Mouse (Mus musculus) 3134 (cell line): ENCODE measurements at regions not wholly inside any gene's neighbourhood (a gene's known extent, or its start where the extent isn't known, plus 50 kb on each side); places are given as distances from the start of the nearest gene placed in this dataset.

ENCODE experiments used
- DNase-seq: peaks from one replicate; pipeline ENCODE4 v3.0.0-alpha.2; 2011; ENCODE audit warnings: low spot score; ENCODE audit not compliant: insufficient read length; ENCODE audit errors: extremely low read depth

GRCm38 (mm10) chr2:166250571-166250970 lies 95.1 kb upstream of the Sulf2 start:
- no peak for DNase-seq

- no peak for DNase-seq
Measured at GRCm38 (mm10) chr2:166249338-166249950, 94.0 kb upstream of the Sulf2 start.

- DNase-seq: no peak
Measured at GRCm38 (mm10) chr2:166246401-166247189, 91.1 kb upstream of the Sulf2 start.

GRCm38 (mm10) chr2:166245219-166245618 lies 89.8 kb upstream of the Sulf2 start:
- DNase-seq: no peak

DNA sequence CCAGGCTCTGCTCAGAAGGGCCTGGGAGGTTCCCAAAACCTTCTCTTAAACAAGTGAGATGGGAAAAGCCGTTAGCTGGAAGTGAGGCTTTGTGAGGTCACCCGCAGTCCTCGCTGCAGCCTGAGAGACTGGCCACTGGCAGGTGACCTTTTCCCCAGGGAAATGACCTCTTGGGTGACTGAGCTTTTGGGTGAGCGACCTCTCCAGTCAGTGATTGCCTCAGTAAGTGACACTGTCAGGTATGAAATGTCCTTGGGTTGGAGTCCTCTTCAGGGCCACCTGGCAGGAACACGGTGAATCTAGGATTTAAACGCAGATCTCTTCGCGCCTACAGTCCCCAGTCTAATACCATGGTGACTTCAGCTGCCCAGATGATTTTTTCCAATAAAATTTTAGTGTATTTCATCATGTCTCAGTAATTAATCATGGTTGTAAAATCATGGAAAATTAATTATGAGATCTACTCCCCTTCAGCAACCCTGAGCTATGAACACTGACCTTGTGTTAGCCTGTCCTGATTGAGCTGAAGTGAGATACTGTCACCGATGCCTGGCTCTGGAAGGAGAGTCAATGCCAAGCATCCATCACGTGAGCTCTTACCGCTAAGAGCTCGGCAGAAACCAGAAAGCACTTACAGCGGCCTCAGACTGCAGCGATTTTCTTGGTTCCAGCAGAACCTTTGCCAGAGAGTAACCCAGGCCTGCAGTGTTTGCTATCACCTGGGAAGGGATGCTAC lies 87.5 kb upstream of the Sulf2 start:
- DNase-seq: no peak

DNA sequence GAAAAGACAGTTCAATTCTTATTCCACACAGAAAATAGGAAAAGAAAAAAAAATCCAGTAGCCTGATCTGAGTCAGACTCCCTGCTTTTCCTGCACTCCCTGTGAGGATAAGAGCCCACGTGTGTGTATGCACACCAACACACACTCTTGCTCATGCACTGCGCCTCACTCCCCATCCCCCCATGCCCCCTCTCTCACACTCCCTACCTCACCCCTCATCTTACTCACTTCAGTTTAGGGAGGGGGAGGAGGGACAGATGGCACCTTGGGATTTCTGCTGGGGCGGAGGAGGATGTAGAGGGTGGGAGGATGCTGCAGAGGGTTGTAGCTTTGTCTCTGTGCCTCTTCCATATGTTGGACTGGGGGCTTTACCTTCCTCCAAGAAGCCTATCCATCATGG lies 85.8 kb upstream of the Sulf2 start:
- no peak for DNase-seq

DNA sequence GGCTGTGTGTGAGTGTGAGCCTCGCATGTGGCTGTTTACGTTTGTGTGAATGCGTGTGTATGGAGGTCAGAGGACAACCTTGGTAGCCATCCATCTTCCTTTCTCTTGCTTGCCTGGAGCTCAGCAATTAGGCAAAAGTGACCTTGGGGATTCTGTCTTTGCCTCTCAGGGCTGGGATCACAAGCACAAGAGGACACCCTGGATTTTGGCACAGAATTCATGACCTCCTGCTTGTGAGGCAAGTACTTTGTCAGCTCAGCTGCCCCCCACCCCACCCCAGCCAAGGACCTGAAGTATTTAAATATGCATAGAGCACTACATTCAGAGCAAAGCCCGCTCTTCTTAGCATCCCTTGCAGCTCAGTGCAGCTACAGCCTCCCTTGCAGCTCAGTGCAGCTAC lies 84.6 kb upstream of the Sulf2 start:
- DNase-seq: no peak

DNA sequence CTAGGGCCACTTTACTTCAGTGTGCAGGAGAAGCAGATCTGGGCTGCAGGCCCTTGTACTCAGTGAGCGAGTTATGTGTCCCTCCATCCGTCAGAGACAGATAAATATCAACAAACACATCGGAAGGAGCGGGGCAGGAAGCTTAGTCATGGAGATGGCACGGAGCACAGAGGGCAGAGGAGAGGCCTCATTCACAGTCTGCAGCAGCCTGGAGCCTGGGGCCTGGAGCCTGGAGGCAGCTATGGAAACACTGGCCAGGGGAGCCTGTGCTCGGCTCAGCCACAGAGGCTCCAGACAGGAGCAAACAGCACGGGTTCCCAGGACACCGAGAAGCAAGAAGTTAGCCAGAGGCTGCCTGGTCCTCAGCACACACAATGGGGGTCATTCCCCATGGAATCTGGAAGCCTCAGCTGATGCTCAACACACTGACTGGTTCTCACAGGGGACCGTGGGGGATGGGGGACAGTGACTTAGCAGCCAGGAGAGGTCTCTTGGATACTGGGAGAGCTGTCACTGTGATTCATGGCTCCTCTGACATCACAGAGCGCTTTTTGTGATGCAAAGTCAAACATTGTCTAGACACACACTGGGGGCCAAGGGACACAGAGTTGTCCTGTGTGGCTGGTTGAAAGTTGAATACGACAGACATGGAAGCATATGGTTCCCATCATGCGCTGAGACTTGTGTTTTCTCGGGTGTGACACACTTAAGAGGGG lies 82.2 kb upstream of the Sulf2 start:
- peak; percentile 73 for DNase-seq

DNA sequence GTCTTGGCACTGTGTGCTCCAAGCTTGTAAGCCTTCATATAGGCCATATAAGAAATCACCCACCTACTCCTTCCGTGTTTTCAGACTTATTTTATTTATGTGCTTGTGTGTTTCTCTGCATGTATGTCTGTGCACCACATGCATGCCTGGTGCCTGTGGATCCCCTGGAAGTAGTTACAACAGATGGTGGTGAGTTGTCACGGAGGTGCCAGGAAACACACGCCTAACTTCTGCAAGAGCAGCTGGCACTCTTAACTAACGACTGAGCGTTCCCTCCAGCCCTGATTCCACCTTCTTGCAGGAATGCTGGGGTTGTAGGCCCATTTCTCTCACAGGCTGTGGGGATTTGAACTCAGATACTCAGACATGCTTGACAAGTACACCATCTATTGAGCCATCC lies 80.6 kb upstream of the Sulf2 start:
- no peak for DNase-seq

GRCm38 (mm10) chr2:166234579-166235212 lies 79.2 kb upstream of the Sulf2 start:
- peak; percentile 65 for DNase-seq

DNA sequence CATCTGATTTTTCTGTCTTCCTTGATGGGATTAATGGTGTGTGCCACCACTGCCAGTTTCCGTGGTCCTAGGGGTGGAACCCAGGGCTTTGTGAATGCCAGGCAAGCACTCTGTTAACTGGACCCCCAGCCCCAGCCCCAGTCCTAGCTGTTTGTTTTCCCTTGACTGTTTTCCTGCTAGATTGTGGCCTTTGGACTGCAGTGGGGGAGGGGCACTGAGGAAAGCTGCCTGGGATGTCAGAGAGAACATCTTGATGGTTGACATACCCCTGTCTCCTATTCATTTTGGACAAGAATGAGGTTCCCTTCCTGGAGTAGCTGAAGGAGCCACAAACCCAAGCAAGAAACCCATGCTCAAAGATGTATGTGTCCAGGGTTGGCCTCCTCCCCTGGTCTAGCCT lies 77.8 kb upstream of the Sulf2 start:
- DNase-seq: no peak

- DNase-seq: no peak
Measured at GRCm38 (mm10) chr2:166232376-166232775, 76.9 kb upstream of the Sulf2 start.

DNA sequence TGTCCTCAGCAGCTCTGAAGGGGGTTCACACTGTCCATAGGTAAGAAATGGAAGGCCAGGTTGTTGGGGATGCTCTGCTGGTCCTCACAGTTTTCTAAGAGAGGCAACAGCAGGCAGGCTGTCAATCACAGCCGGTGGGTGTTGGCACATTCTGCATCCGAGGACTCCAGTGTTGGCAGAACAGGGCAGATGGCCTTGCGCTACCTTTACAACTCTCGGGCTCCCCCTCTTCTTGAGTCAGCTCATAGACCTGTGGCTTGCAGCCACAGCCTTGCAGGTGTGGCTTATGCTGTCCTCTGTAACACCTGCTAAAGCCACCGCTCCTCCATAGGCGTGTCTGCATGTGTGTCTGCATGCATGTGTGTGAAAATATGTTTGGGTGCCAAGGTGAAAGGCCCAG lies 75.2 kb upstream of the Sulf2 start:
- DNase-seq: no peak

GRCm38 (mm10) chr2:166228356-166228755 lies 72.9 kb upstream of the Sulf2 start:
- no peak for DNase-seq

DNA sequence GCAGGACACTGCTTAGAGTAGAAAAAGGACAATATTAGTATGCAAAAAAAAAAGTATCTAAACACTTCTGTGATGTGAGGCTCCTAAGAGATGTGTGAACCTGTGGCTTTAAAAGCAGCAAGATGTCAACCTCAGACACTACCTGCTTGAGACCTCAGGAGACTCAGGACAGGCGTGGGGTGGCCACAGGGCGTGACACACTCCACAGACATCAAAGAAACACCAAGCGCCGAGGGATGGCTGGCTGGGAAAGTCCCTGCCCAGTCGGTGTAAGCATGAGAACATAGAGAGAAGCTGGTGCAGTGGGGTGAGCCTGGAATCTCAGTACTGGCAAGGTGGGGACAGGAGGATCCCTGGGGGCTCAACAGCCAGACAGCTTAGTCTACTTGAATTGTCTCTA lies 72.0 kb upstream of the Sulf2 start:
- no peak for DNase-seq

DNA sequence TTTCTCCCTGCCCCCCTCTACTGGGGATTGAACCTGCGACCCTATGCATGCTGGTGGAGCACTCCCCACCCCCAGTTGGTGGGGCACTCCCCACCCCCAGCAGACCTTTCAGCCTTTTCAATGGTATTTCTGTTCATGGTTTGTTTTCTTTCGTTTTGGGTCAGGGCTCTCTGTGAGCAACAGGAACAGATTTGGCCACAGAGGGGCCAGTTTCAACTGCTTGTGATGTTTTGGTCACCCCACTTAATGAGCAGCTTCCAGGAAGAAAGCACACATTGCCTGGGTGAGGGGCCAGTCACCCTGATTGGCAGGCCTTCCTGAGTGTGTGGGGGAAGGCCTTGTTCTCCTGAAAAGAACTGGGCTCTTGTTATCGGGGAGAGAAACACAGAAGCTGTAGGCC lies 71.5 kb upstream of the Sulf2 start:
- no peak for DNase-seq

DNA sequence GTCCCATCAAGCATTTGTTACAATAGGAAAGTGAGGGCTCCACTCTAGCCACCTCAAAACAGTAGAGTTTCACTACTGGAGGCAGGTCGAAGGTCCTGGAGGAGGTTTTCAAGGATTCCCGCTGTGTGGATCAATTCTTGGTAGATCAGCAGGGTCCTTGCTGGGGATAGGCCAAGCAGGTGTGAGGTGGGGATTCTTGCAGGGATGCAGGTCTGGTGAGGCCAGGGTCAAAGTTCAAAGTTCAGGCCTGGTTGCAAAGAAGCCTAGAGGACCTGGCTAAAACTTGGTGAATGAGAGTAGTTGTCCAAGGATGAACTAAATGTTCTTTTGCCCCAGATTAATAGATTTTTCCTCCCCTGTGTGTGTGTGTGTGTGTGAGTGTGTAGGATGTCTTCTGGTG lies 70.9 kb upstream of the Sulf2 start:
- DNase-seq: no peak

DNA sequence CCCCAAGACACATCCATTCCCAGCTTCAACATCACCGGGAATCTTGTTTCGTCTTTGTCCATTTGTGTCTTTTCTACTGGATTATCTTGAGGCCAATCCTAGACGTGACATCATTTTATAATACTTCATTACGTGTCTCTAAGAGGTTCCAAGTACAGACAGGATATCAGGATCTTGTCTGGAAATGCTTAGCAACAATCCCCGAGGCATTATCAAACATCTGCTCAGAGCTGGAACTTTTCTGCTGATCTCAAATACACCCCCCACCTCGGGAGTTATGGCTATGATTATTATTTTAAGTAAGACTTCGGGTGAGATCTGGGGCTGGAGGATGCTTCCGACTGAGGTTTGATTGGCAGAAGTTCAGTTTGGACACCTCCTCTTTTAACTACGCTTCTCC lies 69.9 kb upstream of the Sulf2 start:
- DNase-seq: no peak

GRCm38 (mm10) chr2:166218783-166219182 lies 63.3 kb upstream of the Sulf2 start:
- DNase-seq: no peak

DNA sequence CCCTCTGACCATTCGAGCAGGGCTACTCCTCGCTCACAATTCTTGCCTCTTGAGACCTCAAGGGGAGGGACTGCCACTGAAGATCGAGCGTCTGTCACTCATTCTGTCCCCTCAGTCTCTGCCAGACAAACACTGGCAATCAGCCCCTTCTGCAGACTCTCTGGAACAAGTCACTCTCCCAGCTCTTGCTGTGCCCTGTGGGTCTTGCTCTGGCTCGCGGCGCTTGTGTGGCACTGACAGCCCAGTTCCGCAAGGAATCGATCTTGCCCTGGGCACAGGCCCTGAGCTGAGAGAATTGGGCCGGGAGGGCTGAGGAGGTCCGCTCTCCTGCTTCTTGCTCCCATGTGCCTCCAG lies 61.0 kb upstream of the Sulf2 start:
- no peak for DNase-seq
